Mouse (Mus musculus) liver, embryonic 14.5 days (tissue): Measurements from ENCODE around the gene Lsamp.

Experiments used
- CTCF ChIP-seq: IDR thresholded peaks from 2 replicates; pipeline ENCODE4 v1.5.1; 2016; ENCODE audit warnings: antibody characterized with exemption, low read depth, control low read depth
- EP300 ChIP-seq: IDR thresholded peaks from 2 replicates; pipeline ENCODE4 v1.6.1; 2016; ENCODE audit warnings: antibody characterized with exemption, low read depth

DNA sequence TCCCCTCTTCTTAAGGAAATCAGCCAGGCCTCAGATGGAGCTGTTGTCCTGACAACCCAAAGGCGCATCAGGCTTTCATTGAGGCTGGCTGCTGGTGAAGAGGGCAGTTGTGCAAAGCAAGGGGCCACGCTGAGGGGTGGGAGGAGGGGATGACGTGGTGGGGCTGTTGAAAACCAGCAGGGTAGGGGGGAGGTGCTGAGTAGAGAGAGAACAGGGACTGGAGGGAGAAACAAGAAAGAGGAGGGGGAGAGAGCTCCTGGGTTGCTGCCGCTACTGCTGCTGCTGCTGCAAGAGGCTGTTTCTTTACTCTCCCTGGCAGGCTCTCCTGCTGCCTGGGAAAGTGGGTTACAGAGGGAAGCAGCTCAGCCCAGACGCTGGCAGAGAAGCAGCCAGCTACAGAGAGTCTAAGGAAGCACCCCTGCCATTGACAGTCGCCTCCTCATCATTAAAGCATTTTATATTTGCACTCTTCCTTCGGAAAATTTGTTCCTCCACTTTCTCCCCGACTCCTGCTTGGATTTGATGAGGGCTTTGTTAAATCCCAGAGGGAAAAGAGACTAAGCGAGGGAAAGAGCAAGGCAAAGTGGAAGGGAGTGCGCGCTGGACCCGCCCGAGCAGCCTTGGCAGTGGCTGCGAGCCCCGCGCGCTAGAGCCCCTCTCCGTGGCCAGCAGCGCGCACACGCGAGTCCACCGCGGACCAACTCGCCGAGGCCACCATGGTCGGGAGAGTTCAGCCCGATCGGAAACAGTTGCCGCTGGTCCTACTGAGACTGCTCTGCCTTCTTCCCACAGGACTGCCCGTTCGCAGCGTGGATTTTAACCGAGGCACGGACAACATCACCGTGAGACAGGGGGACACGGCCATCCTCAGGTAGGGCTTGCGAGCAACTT, 1548.7 kb downstream of the Lsamp start:
- TF ChIP-seq CTCF, result no peak
- TF ChIP-seq EP300, result no peak
